Comparison of ENCODE assay signal across 10 mouse cellular contexts in genomic region chr9:92610628-92611267, GRCm38 (mm10).
DNase-seq lines count a peak whose midpoint lies in the region; ATAC-seq lines count a peak whose summit lies in the region.
"Had no signal": no experiment of that assay in that cellular context is flagged by ENCODE, and none has a peak within 500 bp of the region (broad histone marks: within the 10 kb centered on the region; RNA-seq: fewer than 3 reads in every experiment).

No protein-coding gene starts in this region.

- peaks cover 6% of the 10 kb centered on the region; the same call in 1 of the 2 replicates for H3K36me3 ChIP-seq in kidney, embryonic 14.5 days (ENCODE audit: control insufficient read depth, insufficient read depth, low read length)
- H3K36me3 ChIP-seq: embryonic facial prominence, embryonic 12.5 days had no signal

- H3K4me3 ChIP-seq in kidney, embryonic 14.5 days (ENCODE audit: low read length) = no peak overlapping the region
- H3K4me3 ChIP-seq: embryonic facial prominence, embryonic 12.5 days; limb, embryonic 12.5 days had no signal

- 48% methylated on average over 9 of the region's 9 CpGs for whole genome bisulfite sequencing in kidney, embryonic 14.5 days

- no peak overlapping the region for H3K9ac ChIP-seq in kidney, embryonic 14.5 days (ENCODE audit: low read depth, low read length)
- H3K9ac ChIP-seq: embryonic facial prominence, embryonic 12.5 days; limb, embryonic 12.5 days had no signal

- H3K4me1 ChIP-seq in kidney, embryonic 14.5 days (ENCODE audit: control insufficient read depth, insufficient read depth, low read length) = no peaks in the 10 kb centered on the region
- H3K4me1 ChIP-seq: embryonic facial prominence, embryonic 12.5 days; limb, embryonic 12.5 days had no signal

- no peak overlapping the region for H3K4me2 ChIP-seq in kidney, embryonic 14.5 days (replicated peaks; ENCODE audit: low read depth, low read length)
- H3K4me2 ChIP-seq: embryonic facial prominence, embryonic 12.5 days; limb, embryonic 12.5 days had no signal

- no peak overlapping the region for H3K27ac ChIP-seq in kidney, embryonic 14.5 days (ENCODE audit: low read depth, low read length)
- H3K27ac ChIP-seq: embryonic facial prominence, embryonic 12.5 days; limb, embryonic 12.5 days had no signal

- ATAC-seq in kidney, embryonic 14.5 days (ENCODE audit: low FRiP score, low TSS enrichment) = no peak; the same call in 1 of the 2 replicates
- no peak for ATAC-seq in erythroid progenitor cell, adult 5-6 weeks (replicated peaks; ENCODE audit: low FRiP score, poor library complexity, severe bottlenecking)

- peak; percentile 9 to 47 for DNase-seq in kidney, adult 8-10 months
- DNase-seq in ES-CJ7 (ENCODE audit: low read depth, low spot score) = peak; percentile 20
- DNase-seq in adrenal gland, postnatal 36 days = peak; percentile 47 to 67
- peak; percentile 11 to 41 for DNase-seq in frontal cortex, postnatal 25 days (ENCODE audit: low spot score in 2 of 2)
- DNase-seq in kidney, postnatal 4 days = peak; percentile 70 to 75
- peak; percentile 4 for DNase-seq in naive thymus-derived CD4-positive, alpha-beta T cell, adult 2 months (ENCODE audit: low read depth)

- no peaks in the 10 kb centered on the region for H3K27me3 ChIP-seq in kidney, embryonic 14.5 days (ENCODE audit: control insufficient read depth, insufficient read depth, low read length)
- H3K27me3 ChIP-seq: embryonic facial prominence, embryonic 12.5 days; limb, embryonic 12.5 days had no signal

- H3K9me3 ChIP-seq in kidney, embryonic 14.5 days (ENCODE audit: control insufficient read depth, low read length) = no peaks in the 10 kb centered on the region
- H3K9me3 ChIP-seq: embryonic facial prominence, embryonic 12.5 days; limb, embryonic 12.5 days had no signal

Comparison
In these comparisons a context has a peak if more than half of its experiments do, and no peak if none do; other contexts are left out.
1. DNase-seq: peak in every context shown above with its lines; median percentile 72 in kidney, postnatal 4 days; 57 in adrenal gland, postnatal 36 days; 28 in kidney, adult 8-10 months; 26 in frontal cortex, postnatal 25 days; 20 in ES-CJ7; 4 in naive thymus-derived CD4-positive, alpha-beta T cell, adult 2 months.